Mouse (Mus musculus): ENCODE measurements around the gene Gramd1b.

The Gramd1b gene

DNA sequence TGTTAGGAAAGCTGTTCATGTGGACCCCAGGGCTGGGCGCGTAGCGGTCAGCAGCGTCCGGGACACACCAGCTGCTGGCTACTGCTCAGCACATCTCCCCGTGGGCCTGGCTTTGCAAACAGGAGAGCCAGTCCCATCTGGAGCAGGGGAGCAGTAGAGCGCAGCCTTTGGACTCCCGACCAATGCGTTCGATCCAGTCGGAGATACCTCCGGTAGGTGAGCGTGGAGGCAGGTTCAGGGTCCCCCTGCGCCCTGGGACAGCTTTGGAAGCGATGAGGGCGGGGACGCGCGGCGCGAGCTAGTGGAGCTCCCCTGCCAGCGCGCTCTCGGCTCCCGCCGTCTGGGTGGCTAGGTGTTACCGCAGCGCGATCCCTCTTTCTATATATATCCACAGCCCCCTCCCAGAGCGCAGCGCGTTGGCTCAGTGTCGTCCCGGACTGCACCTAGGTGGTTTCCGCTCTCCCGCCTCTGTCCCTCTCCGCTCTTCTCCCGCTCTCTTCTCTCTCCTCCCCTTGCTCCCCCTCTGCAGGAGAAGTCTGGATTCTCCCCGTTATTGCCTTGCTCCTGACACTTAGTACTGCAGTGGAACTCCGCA is at the start of gene Gramd1b:
Gene Gramd1b, minus strand, starts transcription at position 357 of the 595 bp plus-strand sequence.
- DNase-seq (ENCODE audit: low spot score in 2 of 2) = no peak

DNA sequence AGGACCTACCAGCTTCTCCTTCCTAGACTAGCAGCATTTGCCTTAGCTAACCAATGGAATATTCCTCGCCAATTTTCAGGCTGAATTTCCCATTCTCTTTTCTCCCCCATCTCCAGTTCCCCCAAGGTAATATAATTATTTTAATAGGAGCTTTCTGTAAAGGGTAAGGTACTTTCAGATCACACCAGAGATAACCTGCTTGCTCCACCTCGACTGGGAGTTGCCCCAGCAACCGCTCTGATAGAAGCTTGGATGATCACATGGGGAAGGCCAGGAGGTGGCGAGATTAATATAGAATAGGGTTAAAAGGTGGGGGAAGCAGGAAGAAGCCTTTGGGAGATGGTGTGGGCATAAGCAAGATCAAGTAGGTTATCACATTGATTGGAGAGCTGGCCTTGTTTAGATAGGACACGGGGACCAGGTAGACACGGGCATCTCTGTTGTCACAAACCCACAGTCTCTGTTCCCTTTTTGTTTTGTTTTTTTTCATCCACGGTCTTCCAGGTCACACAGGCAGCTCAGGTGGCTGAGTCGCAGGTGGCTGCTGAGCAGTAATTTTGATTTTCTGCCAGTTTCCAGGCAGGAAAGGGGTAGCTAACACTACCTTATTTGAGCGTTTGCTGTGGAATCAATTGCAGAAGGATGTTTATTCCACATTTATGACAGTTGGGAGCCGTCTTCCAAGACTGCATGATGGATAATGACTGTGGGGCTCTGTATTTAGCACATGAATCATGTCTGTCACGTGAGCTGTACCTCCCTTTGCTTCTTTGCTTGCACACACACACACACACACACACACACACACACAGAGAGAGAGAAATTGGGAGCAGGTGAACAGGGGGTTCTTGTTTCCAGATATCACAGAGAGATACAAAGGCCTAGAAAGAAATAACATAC is 47.8 kb upstream of the Gramd1b start:
- no peak for DNase-seq (ENCODE audit: low spot score in 2 of 2)

DNA sequence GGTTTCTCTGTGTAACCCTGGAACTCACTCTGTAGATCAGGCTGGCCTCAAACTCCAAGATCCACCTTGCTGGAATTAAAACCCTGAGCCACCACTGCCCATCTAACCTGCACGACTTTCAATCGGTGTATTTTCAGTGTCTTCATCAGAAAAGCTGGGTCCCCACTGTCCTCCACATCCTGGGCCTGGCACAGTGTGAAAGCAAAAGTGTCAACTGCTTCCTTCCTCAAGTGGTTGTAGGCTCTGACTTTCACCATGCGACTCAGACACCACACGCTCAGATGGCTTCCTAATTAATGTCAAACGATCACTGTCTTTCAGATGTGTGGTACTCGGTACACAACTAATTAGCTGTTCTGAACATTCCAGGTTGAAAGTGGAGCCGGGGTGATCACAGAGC is 45.9 kb upstream of the Gramd1b start:
- no peak for DNase-seq (ENCODE audit: low spot score in 2 of 2)

- DNase-seq (ENCODE audit: low spot score in 2 of 2) = peak in 1 of 2 experiments; percentile 3
These were observed 44.1 kb upstream of the Gramd1b start for GRCm38 (mm10) chr9:40575053-40575985.

DNA sequence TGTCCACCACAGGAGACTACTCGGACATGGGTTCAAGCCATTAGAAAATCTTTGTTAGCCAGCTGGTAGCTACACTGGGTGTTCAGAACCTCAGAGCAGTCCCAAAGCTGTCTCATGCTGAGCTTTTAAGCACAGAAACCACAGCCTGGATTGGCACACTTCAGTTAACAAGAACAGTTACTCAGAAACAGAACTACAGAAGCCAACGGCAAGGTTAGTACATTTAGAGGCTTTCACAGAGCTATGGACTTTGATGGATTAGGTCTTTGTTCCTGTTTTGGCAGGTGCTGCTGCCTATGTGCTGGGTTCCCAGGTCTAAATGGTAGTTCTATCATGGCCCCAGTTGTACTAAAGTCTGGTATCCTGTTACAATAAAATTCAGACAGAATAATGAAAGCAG is 40.1 kb upstream of the Gramd1b start:
- no peak for DNase-seq (ENCODE audit: low spot score in 2 of 2)

GRCm38 (mm10) chr9:40568070-40568469 is 36.9 kb upstream of the Gramd1b start:
- DNase-seq (ENCODE audit: low spot score in 2 of 2) = no peak

- DNase-seq (ENCODE audit: low spot score in 2 of 2) = no peak
These were observed 32.6 kb upstream of the Gramd1b start for GRCm38 (mm10) chr9:40563750-40564149.

DNA sequence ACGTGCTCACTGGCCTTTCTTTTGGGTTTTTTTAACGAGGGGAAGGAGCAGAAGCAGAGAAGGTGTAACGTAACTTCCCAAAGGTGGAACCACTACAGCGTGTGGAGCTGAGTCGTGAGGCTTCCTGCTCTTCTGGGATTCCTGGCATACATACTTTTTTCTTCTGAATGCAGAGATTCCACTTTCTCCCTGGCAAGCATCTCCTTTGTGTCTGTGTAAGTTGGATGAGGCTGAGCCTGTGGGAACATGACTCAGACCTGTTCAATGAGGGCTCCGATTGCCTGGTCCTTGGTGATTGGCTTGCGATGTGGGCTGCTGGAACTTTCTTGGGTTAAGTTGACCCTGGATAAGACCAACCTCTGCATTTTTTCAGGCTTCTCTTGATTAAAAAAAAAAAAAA is 28.5 kb upstream of the Gramd1b start:
- no peak for DNase-seq (ENCODE audit: low spot score in 2 of 2)

DNA sequence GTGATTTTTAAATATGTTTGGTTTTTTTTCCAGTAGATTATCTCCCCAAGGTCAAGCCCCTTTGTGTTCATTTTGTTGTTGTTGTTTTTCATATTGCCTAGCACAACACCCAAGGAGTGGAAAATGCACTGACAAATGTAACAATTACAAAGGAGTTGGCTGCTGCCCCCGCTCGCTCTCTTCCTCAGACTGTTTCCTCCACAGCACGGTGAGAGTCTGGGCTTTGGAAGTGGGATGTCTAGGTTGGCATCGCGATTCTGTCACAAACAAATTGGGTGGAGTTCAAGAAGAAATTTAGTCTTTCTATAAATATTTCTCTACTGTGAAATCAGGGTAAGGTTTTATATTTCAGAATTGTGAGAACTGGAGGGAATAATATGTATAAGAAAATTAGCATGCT is 26.6 kb upstream of the Gramd1b start:
- DNase-seq (ENCODE audit: low spot score in 2 of 2) = no peak

DNA sequence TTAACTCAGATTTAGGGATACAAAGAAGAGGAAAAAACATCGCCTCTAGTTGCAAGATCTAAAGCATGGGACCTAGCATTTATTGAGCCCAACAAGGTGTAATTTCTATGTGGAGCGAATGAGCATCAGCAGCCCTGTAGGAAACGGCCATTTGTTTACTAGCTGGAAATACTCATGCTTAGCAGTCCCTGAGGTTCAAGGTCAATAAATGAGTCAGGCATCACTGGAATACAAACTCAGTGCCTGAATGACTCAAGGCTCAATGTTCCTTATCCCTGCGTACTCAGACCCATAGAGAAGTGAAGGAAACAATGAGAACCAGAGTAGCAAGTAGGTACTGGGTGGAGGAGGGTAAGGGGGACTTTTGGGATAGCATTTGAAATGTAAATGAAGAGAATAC is 25.2 kb upstream of the Gramd1b start:
- DNase-seq (ENCODE audit: low spot score in 2 of 2) = no peak

- no peak for DNase-seq (ENCODE audit: low spot score in 2 of 2)
These were observed 24.1 kb upstream of the Gramd1b start for GRCm38 (mm10) chr9:40555243-40555642.

- DNase-seq (ENCODE audit: low spot score in 2 of 2) = no peak
These were observed 16.7 kb upstream of the Gramd1b start for GRCm38 (mm10) chr9:40547876-40548275.

- DNase-seq (ENCODE audit: low spot score in 2 of 2) = no peak
These were observed 14.0 kb upstream of the Gramd1b start for GRCm38 (mm10) chr9:40545193-40545592.

GRCm38 (mm10) chr9:40539588-40540140 is 8.5 kb upstream of the Gramd1b start:
- no peak for DNase-seq (ENCODE audit: low spot score in 2 of 2)

- DNase-seq (ENCODE audit: low spot score in 2 of 2) = no peak
These were observed 6.5 kb upstream of the Gramd1b start for GRCm38 (mm10) chr9:40537708-40538105.

DNA sequence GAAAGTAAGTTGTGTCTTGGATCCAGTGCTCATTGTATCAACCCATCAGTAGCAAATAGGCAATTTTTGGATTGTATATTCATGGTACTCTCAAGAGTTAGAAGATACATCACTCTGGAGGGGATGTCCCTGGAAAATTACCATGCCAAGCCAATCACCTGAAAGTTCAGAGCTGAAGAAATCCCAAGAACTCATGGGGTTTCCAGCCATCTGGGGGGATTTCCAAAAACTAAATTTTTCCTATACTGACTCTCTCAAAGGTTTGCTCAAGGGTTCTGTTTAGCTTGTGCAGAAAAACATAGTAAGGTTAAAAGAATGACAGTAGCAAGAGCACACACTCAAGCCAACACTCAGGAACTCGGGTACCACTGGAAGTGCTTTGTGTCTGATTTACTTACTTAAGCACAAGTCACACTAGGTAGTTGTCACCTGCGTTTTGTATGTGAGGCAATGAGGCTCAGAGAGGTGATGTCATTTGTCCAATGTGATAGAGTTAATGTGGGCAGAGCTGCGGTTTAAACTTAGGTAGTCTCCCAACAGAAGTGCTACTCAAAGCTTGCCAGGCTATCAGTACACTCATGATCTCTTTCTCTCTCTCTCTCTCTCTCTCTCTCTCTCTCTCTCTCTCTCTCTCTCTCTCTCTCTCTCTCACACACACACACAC is 6.0 kb upstream of the Gramd1b start:
- no peak for DNase-seq (ENCODE audit: low spot score in 2 of 2)

GRCm38 (mm10) chr9:40530536-40530935 is 647 bp downstream of the Gramd1b start:
- no peak for DNase-seq (ENCODE audit: low spot score in 2 of 2)

- DNase-seq (ENCODE audit: low spot score in 2 of 2) = no peak
These were observed 2.5 kb downstream of the Gramd1b start for GRCm38 (mm10) chr9:40528733-40529132.

GRCm38 (mm10) chr9:40526928-40527327 is 4.3 kb downstream of the Gramd1b start:
- no peak for DNase-seq (ENCODE audit: low spot score in 2 of 2)

- DNase-seq (ENCODE audit: low spot score in 2 of 2) = no peak
These were observed 9.0 kb downstream of the Gramd1b start for GRCm38 (mm10) chr9:40522156-40522555.

- DNase-seq (ENCODE audit: low spot score in 2 of 2) = no peak
These were observed 10.1 kb downstream of the Gramd1b start for GRCm38 (mm10) chr9:40521097-40521496.
